Mouse (Mus musculus) heart, adult 2 months (tissue): ENCODE measurements at regions not wholly inside any gene's neighbourhood (a gene's known extent, or its start where the extent isn't known, plus 50 kb on each side); places are given as distances from the start of the nearest gene placed in this dataset.

Experiments
- CTCF ChIP-seq: fragments of 200-600 bp; IDR thresholded peaks from 2 replicates; pipeline ENCODE4 v1.8.1; 2022; ENCODE audit warnings: antibody characterized with exemption, mild to moderate bottlenecking, moderate library complexity
- EP300 ChIP-seq: fragments of 200-500 bp; IDR thresholded peaks from 2 replicates; pipeline ENCODE4 v1.6.1; 2011; ENCODE audit warnings: low read depth, low read length, control low read depth; ENCODE audit not compliant: insufficient read depth
- POLR2A ChIP-seq: fragments of 200-500 bp; IDR thresholded peaks from 2 replicates; pipeline ENCODE4 v1.6.1; 2011; ENCODE audit warnings: mild to moderate bottlenecking, low read depth, low read length, control low read depth; ENCODE audit not compliant: insufficient read depth

- no peak for TF ChIP-seq POLR2A
- no peak for TF ChIP-seq CTCF
- no peak for TF ChIP-seq EP300
Observed at GRCm38 (mm10) chr8:12030363-12031116, 190.3 kb downstream of the Tex29 start.
